Mouse (Mus musculus): ENCODE data around the gene Cntn5.

The Cntn5 gene

DNA sequence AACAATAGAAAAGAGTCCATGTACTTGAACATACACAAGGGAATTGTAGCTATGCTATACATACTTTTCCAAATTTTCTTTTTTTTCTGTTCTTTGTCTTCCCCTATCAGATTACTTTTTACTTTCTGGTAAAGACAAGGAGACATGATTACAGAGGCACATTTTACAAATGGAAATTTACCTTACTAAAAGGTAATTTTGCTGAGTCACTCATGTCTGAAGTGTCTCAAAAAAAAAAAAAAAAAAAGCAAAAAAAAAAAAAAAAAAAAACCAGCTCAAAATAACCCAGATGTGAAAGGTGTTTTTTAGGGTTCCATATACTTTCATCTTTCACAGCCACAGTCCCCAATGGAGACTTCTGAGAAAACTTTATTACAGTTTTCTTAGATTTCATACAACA is 492.5 kb downstream of the Cntn5 start:
- no peak for DNase-seq (ENCODE audit: low read depth)

- DNase-seq (ENCODE audit: low read depth), result no peak
These were observed 504.5 kb downstream of the Cntn5 start for GRCm38 (mm10) chr9:10400099-10400498.

GRCm38 (mm10) chr9:10389863-10390262 is 514.7 kb downstream of the Cntn5 start:
- no peak for DNase-seq (ENCODE audit: low read depth)

DNA sequence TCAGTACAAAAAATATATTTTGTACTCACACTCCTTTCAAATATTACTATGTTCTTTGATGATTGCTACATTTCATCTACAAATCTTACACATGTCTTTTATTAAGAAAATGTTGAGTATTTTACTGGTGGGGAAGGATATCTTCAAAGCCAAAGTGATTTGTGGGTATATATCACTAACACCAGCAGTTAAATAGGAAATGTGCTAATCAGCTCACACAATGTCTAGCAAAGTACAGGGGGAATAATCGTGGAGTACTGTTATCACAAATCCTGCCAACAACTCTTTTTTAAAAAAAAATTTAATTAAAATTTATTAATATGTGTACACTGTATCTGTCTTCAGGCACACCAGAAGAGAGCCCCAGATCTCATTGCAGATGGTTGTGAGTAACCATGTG is 520.1 kb downstream of the Cntn5 start:
- DNase-seq (ENCODE audit: low read depth), result no peak

- no peak for DNase-seq (ENCODE audit: low read depth)
These were observed 521.4 kb downstream of the Cntn5 start for GRCm38 (mm10) chr9:10383140-10383539.

GRCm38 (mm10) chr9:10381701-10382100 is 522.9 kb downstream of the Cntn5 start:
- DNase-seq (ENCODE audit: low read depth), result no peak

DNA sequence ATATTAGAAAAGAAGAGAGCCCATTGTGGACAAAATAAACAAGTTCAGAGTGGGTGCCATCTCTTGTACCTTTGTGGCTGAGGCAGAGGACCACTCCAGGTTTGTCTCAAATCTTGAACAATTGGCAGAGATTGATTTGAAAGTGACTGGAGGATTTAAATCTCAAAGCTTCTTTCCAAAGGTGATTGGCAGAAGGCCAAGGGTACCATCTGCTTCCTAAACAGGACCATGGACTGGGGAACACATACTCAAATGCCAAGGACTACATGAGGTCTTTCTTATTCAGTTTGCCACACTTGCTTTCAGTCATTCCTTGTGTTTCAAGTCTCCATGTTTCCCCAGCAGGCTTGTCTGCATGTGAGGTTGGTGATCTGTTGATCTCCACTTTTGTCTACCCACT is 528.3 kb downstream of the Cntn5 start:
- no peak for DNase-seq (ENCODE audit: low read depth)

GRCm38 (mm10) chr9:10368971-10369370 is 535.6 kb downstream of the Cntn5 start:
- DNase-seq (ENCODE audit: low read depth), result no peak

DNA sequence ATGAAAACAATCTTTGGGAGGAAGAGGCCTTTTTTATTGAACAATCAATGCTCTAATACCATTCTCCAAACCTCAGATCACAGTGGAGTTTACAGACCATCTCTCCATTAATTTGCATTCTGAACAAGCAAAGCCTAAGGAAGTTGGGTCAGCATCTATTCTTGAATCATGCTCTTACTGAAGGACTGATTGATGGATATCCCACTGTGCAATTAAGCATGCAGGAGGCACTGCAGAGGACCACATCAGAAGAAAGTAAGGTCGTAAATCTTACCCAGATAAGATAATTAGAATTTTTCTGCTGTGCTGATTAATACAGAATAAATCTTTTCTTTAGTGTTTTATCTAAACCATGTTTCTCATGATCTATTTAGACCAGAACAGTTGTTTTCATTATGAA is 536.2 kb downstream of the Cntn5 start:
- no peak for DNase-seq (ENCODE audit: low read depth)

DNA sequence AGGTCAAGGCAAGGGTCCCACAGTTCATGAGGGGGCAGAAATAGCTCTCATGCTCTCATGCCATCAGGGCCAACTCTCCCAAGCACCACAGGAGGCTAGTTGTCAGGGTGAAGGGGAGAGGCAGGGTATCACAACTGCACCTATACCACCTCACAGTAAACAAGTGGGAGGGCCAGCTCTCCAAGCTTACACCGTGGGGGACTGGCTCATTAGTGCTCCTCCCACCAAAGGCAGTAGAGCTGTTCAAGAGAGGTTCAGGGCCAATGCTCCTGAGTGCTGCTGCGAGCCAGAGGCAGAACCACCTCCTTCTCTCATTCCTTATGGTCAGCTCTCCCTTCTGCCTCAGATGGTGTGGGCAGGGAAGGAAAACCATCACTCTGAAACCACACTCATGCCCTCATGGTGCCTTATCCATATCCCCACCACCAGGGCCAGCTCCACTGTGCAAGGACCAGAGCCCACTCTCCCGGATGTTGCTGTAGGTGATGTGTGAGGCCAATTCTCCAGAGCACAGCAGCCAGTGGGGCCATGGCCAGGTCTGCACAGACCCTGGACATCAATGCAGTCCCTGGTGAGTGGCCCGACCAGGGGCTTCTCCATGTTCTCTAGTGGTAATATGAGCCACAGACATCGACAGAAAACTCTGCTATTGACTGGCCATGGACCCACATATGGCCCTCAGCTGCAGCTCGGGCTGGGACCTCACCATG is 538.2 kb downstream of the Cntn5 start:
- no peak for DNase-seq (ENCODE audit: low read depth)

DNA sequence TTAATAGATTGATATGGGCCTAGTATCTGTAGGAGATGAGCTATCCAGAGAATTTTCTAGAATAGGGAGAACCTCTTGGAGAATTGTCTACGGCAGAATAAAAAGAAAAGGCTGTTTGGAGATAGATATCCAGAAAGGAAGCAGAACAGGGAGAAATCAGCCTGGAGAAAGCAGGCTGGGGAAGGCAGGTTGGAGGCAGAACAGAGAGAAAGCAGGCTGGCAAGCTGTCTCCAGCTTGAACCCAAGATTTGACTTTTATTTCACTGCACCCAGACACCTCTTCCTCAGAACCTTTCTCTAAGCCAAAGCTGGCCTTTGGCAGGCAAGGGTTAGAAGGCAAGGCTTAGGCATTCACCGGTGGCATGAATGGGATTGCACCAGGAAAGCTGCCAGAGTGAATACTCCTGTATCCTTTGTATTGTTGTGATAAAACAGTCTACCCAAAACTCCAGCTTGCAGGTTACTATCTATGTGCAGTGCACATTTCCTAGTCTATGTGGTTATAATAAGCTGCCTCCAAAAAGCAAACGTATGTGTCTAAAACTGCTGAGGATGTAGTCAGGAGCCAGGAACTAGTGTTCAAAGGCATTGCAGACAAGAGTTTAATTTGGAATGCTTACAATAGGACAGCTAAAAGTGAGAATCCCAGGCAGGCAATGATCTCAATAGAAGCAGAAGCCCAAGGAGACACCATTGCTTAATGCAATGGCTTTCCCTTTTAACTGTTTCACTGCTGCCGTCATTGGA is 553.5 kb downstream of the Cntn5 start:
- DNase-seq (ENCODE audit: low read depth), result no peak

DNA sequence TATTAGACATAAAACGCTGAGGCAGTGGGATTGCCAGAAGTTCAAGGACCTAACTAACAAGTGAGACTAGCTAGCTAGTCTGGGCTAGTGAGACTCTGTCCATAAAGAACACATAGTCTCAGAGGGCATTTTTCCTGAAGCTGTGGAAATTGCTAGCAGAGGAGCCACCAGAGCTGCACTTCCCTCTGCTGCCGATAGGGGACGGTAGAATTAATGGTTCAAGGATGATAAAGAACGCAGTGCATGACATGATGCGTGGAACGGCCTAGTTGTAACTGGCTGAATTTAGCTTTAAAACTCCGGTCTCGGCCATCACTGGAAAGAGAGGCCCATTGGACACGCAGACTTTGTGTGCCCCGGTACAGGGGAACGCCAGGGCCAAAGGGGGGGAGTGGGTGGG is 555.8 kb downstream of the Cntn5 start:
- no peak for DNase-seq (ENCODE audit: low read depth)

- DNase-seq (ENCODE audit: low read depth), result no peak
These were observed 556.4 kb downstream of the Cntn5 start for GRCm38 (mm10) chr9:10348222-10348621.

- DNase-seq (ENCODE audit: low read depth), result no peak
These were observed 563.8 kb downstream of the Cntn5 start for GRCm38 (mm10) chr9:10340751-10341150.

- no peak for DNase-seq (ENCODE audit: low read depth)
These were observed 564.9 kb downstream of the Cntn5 start for GRCm38 (mm10) chr9:10339716-10340115.

DNA sequence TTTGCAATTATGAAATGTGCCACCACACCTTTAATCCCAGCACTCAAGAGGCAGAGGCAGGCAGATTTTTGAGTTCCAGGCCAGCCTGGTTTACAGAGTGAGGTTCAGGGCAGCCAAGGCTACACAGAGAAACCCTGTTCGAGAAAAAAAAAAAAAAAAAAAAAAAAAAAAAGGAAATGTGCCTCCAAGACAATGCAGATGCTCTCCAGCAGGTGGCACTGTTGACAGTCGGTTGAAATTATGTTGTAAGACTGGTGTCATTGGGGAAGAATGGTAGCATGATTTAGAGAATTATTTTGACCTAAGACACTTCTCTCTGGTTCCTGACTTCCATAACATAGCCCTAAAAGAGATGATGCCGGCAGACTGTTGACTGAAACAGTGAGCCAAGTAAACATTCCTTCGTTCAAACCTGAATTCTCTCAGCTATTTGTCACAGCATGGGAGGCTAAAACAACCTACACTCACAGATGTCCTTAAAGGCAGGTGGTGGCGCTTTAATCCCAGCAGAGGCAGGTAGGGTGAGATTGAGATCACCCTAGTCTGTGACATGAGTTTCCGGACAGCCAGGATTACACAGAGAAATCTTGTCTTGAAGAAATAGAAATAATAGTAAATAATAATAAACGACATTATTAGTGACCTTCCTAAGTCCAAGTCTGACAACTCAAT is 579.7 kb downstream of the Cntn5 start:
- peak; percentile 23 for DNase-seq (ENCODE audit: low read depth)

- DNase-seq (ENCODE audit: low read depth), result no peak
These were observed 635.2 kb downstream of the Cntn5 start for GRCm38 (mm10) chr9:10269342-10269741.

DNA sequence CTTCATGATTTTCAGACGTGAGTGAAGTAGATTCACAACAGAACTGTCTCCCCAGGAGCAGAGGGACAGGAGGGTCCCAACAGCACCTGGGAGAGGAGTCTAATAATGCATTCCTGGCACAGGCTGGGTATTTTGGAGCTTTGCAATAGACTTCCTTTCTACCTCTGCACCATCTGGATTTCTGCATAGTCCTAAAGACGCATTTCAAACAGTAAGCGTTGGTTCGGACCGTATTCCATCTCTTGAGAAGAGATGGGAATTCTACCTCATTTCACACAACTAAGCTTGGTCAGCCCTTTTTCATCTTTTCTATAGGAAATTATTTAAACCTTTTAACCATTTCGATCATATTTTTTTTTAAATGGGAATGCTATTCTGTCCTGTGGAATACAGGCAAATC is 635.7 kb downstream of the Cntn5 start:
- DNase-seq (ENCODE audit: low read depth), result no peak

DNA sequence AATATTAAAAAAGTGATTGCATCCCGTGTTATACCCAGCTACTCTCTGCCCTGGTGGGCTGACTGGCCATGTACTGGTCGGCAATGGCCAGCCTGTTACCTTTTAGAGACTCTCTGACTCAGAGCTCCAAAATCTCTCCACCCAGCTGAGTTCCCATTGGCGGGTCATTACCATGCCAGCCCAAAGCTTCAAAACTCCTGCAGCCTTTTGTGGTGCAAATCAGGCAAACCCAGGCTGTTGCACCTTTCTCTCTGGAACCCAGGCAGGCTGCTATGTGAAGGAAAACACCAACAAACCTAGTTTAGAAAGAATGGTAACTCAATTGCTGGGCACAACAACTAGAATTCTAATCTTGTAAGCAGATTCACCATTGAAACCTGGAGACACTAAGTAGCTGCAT is 639.0 kb downstream of the Cntn5 start:
- no peak for DNase-seq (ENCODE audit: low read depth)

DNA sequence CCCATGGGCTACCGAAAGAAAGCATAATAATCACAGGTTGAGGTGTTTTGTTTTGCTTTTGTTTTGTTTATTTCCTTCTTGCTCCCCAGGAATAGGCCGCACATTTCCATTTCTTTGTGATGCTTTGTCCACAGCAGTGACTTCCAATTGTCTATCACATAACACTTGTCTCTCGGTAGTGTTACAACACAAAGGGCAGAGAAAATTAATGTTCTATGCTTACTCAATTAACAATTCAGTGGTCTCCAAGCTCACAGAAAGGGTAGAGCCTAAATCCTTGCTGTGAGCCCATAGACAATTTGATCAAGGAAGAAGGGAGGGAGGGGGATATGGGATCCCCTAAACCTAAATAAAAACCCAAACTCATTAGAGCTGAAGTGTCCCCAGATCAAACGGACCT is 671.2 kb downstream of the Cntn5 start:
- DNase-seq (ENCODE audit: low read depth), result no peak

GRCm38 (mm10) chr9:10232066-10232465 is 672.5 kb downstream of the Cntn5 start:
- DNase-seq (ENCODE audit: low read depth), result no peak

DNA sequence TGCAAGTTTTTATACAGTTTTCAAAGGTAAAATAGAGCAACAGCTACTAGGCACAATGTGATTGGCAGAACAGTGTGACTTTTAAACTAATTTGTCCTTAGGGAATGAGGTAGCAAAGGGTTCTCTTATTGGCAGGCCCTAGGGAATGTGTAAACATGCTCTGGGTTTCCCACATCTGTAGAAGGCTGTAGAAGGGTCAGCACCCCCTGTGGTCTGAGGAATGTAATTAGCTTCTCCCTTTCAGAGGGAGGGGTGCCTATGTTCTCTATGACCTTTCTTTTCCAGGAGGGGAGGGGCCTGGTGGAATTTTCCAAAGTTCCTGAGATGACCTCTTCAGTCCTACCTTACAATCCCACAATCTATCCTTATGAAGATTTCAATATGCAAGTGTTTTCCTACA is 673.6 kb downstream of the Cntn5 start:
- DNase-seq (ENCODE audit: low read depth), result no peak

GRCm38 (mm10) chr9:10229716-10230115 is 674.9 kb downstream of the Cntn5 start:
- DNase-seq (ENCODE audit: low read depth), result no peak

Data from induced T-regulatory cell, adult 2 months (primary cell).